Mouse (Mus musculus): ENCODE data around the gene Pnkp.

Gene Pnkp

GRCm38 (mm10) chr7:44857042-44857552, at the start of gene Pnkp:
Gene Pnkp, plus strand, starts transcription at chr7:44857139.
- peak; percentile 74 to 77 for DNase-seq (ENCODE audit: low spot score in 2 of 2)

DNA sequence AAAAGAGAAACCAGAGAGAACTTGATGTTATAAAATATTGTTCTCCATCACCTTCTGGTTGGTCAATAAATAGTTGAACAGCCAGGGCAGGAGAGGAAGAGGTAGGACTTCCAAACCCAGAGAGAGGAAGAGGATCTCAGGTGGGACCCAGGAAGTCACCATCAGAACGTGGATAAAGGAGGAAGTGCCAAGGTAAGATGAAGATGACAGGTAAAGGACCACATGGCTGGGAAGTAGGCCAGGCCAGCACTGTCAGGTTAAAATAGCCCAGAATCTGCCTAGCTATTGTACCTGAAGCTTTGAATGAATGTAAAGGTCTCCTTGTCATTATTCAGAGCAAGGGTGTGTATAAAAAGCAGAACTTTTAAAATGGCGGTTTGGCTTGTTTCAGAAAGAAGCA, 48.0 kb upstream of the Pnkp start:
- no peak for DNase-seq (ENCODE audit: low spot score in 2 of 2)

DNA sequence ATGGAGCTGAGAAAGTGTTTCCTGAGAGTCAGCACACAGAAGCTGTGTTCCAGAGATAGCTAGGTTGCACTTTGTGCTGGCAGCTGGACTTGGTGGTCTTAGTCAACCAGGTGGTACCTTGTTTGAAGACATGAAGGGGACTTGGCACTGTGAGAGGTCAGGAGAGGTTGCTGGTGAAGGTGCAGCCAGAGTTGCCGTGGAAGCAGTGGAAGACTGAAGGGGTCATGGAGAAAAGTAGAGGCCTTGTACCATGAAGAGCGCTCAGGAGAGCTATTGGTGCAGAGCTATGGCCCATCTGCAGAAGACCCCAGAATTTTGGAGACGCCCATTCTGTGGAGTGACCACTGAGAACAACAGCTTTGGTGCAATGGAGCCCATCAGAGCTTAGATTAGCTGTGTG, 47.5 kb upstream of the Pnkp start:
- no peak for DNase-seq (ENCODE audit: low spot score in 2 of 2)

DNA sequence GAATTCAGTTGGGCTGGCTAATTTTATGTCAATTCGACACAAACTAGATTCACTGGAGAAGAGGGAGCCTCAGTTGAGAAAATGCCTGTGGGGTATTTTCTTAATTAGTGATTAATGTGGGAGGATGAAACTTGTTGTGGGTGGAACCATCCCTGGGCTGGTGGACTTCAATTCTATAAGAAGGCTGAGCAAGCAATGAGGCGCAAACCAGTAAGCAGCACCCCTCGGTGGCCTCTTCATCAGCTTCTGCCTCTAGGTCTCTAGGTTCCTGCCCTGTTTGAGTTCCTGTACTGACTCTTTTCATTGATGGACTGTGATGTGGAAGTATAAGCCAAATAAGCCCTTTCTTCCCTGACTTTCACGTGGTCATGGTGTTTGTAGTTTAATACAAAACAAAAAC, 46.6 kb upstream of the Pnkp start:
- no peak for DNase-seq (ENCODE audit: low spot score in 2 of 2)

DNA sequence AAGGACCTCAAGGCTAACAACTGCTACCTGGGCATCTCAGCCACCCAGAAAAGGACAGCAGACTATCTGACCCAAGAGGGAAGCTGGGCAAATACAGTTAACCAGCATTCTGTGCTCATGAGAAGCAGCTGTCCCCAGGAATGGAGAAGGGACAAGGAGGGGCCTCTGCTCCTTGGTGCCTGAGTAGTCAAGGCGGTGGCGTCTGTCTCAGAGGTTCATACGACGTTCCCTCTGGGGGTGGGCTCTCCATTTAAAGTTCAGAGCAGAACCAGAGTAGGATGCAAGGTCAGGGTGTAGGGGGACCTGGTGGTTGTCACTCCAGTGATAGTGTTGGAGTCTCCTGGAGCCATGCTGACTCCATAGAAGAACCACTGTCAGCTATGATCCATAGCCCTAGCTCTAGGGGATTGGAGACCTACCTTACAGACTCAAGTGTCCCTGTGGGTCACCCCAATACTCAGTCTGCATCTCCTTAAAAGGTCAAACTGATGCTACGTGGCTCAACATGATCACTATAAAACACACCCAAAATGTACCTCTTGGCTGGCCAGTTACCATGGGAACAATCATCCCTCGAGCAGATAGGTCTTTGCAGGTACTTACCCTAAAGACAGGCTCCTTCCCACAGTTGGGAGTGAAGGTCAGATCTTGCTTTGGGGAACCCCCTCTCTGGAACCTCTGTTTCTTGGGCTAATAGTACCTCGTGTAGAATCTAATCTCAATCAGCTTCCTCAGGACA, 46.0 kb upstream of the Pnkp start:
- DNase-seq (ENCODE audit: low spot score in 2 of 2) = no peak

DNA sequence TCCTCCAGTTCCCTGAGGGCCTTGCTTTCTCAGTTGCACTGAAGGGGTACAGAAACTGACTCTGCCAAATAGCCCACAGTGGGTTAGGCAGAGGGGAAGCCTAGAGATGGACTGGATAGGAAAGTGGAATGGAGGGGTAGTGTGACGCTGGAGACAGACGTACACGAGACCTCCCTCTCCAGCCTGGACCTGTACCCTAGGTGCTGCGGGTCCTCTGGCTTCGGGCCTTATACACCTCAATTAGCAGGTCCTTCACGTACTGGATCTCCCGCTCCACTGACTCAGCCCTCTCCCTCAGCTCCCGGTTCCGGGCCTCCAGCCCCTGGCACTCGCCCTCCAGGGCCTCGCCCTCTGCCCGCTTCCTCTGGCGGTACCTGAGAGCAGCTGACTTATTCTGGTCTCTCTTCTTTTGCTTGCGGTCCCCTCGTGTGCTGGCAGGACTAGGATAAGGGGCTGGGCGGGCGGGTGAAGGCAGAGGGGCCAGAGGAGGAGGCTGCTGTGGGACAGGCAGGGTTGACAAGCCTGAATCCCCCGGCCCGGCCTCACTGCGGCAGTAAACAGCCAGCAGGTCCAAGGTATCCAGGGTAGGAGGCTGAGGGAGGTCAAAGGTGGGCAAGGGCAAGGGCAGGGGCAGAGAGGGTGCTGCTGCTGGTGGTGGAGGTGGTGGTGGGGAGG, 44.2 kb upstream of the Pnkp start:
- DNase-seq (ENCODE audit: low spot score in 2 of 2) = no peak

GRCm38 (mm10) chr7:44813985-44814384, 43.0 kb upstream of the Pnkp start:
- DNase-seq (ENCODE audit: low spot score in 2 of 2) = no peak

- no peak for DNase-seq (ENCODE audit: low spot score in 2 of 2)
Observed at GRCm38 (mm10) chr7:44814423-44814822, 42.5 kb upstream of the Pnkp start.

- DNase-seq (ENCODE audit: low spot score in 2 of 2) = no peak
Observed at GRCm38 (mm10) chr7:44814952-44815553, 41.9 kb upstream of the Pnkp start.

- peak; percentile 94 to 97 for DNase-seq (ENCODE audit: low spot score in 2 of 2)
Observed at GRCm38 (mm10) chr7:44815721-44816469, 41.0 kb upstream of the Pnkp start, which contains the start of the genes Nup62 and Il4i1. Gene Nup62, plus strand, starts transcription at chr7:44816088. Gene Il4i1, plus strand, starts transcription at chr7:44816387.

GRCm38 (mm10) chr7:44816470-44817021, 40.4 kb upstream of the Pnkp start, which contains the start of gene Atf5:
Gene Atf5, minus strand, starts transcription at chr7:44816658.
- peak; percentile 42 to 56 for DNase-seq (ENCODE audit: low spot score in 2 of 2)

DNA sequence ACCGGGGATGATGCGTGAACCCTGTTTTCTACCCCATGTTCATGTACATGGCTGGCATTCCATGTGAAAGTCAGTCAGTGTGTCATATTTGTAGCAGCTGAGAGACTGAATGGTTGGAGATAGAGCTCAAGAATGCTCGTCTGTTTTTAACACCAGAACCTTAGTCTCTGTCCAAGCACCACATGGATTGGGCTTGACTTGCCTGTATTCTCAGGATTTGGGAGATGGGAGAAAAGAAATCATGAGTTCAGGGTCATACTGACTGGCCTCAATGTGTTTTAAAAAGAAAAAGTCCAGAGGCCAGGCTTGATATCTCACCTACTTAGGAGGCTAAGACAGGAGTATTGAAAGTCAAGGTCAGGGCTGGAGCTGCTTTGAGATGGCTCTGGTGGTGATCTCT, 39.5 kb upstream of the Pnkp start:
- DNase-seq (ENCODE audit: low spot score in 2 of 2) = no peak

GRCm38 (mm10) chr7:44818164-44818563, 38.8 kb upstream of the Pnkp start:
- no peak for DNase-seq (ENCODE audit: low spot score in 2 of 2)

- DNase-seq (ENCODE audit: low spot score in 2 of 2) = no peak
Observed at GRCm38 (mm10) chr7:44818751-44819235, 38.1 kb upstream of the Pnkp start.

DNA sequence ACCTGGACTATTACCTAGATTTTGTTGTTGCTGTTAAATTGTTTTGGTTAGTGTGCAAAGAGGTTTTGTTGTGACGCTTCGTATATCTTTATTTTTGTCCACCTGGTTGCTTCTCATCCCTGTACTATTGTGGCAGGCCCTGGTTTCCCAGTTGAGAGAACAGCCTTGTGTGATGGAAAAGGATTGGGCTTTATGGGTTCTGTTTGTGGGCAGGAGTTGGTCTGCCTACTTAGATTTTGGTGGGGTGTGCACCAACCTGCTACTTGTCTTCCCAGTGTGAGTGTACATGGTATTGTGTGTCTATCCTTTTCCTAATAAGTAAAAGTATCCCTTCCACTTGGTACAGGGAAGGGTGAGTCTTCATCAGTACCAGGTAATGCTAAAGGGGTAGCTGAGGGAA, 37.5 kb upstream of the Pnkp start:
- no peak for DNase-seq (ENCODE audit: low spot score in 2 of 2)

DNA sequence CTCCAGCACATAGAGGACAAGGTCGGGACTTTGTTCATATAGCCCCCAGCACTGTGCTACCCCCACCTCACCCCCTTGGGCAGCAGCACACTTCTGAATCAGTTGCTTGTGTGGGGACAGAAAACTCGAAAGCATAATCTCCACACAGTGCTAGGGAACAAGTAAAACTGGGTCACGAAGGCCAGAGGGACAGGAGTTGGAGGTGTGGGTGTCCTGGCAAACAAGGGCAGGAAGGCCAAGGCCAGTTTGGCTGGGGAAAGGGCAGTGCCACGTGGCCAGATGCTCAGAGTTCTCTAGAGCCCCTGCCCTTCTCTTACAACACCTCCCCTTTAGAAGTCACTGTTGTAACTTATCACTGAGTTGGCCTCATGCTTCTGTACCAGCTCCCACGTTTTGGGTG, 37.1 kb upstream of the Pnkp start:
- DNase-seq (ENCODE audit: low spot score in 2 of 2) = no peak

GRCm38 (mm10) chr7:44820525-44820924, 36.4 kb upstream of the Pnkp start:
- DNase-seq (ENCODE audit: low spot score in 2 of 2) = no peak

DNA sequence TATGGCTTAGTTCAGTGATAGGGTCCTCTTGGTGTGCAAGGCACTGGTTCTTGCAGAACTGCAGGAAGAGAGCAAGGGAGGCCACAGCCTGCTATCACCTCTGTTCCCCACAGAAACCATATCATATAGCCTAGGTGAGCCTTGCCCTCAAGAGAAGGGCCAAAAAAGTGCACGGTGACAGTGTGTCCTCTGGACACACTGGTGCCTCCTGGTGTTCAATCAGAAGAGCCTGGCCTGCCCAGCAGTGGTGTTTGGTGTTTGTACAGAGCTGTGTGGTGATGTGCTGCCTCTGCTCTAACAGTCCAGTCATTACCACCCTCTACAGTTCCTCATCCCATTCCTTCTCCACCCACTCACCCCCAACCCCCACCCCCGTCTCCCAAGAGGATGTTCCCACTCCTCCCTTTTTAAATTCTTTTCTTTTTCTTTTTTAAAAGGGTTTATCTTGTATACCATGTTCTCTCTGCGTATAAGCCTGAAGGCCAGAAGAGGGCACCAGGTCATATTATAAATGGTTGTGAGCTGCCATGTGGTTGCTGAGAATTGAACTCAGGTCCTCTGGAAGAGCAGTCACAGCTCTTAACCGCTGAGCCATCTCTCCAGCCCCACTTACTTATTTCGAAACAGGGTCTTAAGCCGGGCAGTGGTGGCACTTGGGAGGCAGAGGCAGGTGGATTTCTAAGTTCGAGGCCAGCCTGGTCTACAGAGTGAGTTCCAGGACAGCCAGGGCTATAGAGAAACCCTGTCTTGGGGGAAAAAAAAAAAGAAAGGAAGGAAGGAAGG, 35.1 kb upstream of the Pnkp start:
- DNase-seq (ENCODE audit: low spot score in 2 of 2) = no peak

DNA sequence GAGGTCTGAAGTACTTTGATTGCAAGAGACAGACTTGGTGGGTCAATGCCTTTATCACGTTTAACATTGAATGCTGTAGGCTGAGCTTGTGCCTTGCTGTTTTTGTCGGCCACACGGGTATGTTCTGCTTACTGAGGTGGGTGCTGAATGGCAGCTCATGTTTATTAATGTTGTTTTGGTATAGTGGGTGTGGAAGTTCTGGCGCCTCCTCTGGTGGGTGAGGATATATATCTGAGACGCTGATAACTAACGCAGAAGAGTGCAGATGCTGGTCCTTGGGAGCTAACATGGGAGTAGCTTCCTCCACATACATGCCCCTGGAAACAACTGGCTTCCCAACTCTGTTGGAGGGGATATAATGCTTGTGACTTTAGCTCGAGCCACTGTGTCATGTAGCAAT, 33.5 kb upstream of the Pnkp start:
- no peak for DNase-seq (ENCODE audit: low spot score in 2 of 2)

DNA sequence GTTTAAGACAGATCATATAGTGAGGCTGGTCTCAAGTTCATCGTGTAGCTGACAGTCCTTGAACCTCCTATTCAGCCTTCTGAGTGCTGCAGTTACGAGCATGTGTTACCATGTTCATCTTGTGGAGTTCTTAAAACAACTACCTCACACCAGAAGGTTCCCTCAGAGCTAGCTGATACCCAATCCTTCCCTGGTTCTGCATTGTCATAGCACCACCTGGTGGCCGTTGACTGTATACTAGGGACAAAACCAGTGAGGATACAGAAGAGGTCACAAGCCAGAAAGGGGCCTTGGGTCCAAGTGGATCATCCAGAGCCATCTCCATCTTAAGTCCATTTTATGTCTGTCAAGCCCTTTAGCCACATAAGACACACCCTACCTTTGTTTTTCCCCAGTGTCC, 32.1 kb upstream of the Pnkp start:
- peak; percentile 50 to 52 for DNase-seq (ENCODE audit: low spot score in 2 of 2)

DNA sequence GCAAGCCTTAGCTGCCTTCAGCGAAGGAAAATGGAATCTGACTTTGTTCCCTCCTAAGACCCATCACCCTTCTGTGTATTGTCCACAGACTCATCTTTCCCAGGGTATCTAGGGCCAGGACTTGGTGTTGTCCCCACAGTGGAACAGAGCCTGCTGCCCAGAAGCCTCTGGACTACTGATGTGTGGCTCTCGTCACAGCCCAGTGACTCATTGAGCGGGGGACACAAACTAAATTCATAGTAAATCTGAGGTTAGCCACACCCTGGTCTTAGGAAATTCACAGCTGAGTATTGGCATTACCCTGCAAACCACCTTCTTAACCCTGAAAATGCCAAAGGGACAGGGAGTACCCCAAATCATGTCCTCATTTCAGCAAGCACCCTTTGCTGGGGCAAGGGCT, 30.2 kb upstream of the Pnkp start:
- no peak for DNase-seq (ENCODE audit: low spot score in 2 of 2)

All from urinary bladder, adult 18-20 months (tissue).